ENCODE assay signal across 19 mouse cellular contexts in genomic region chr11:104944723-104945122, GRCm38 (mm10).
"Had no signal": no experiment of that assay in that cellular context is flagged by ENCODE, and none has a peak within 500 bp of the region (broad histone marks: within the 10 kb centered on the region; RNA-seq: fewer than 3 reads in every experiment).

No protein-coding gene starts in this region.

- H3K27ac ChIP-seq: midbrain, embryonic 13.5 days; neural tube, embryonic 13.5 days; neural tube, embryonic 15.5 days had no signal

- ATAC-seq: midbrain, embryonic 13.5 days; midbrain, embryonic 16.5 days had no signal

- H3K36me3 ChIP-seq: midbrain, embryonic 13.5 days; neural tube, embryonic 13.5 days; neural tube, embryonic 15.5 days had no signal

- H3K27me3 ChIP-seq: midbrain, embryonic 13.5 days; neural tube, embryonic 13.5 days; neural tube, embryonic 15.5 days had no signal

- DNase-seq: lung, adult 18-20 months; lung, embryonic 14.5 days; lung, postnatal 10 days; lung, postnatal 4 days; retina, postnatal 1 day; right cerebral cortex, adult 18-20 months; right cerebral cortex, postnatal 25 days; right cerebral cortex, postnatal 4 days; spleen, adult 18-20 months; thymus, adult 18-20 months; thymus, postnatal 14 days; thymus, postnatal 36 days had no signal

- H3K4me1 ChIP-seq: megakaryocyte, embryonic 14.5 days; midbrain, embryonic 13.5 days; neural tube, embryonic 13.5 days; neural tube, embryonic 15.5 days had no signal

- H3K9ac ChIP-seq: lung, embryonic 14.5 days; midbrain, embryonic 13.5 days; neural tube, embryonic 13.5 days; neural tube, embryonic 15.5 days had no signal

- H3K9me3 ChIP-seq: megakaryocyte, embryonic 14.5 days; midbrain, embryonic 13.5 days; neural tube, embryonic 13.5 days; neural tube, embryonic 15.5 days had no signal

- H3K4me3 ChIP-seq: megakaryocyte, embryonic 14.5 days; midbrain, embryonic 13.5 days; myocyte; neural tube, embryonic 13.5 days; neural tube, embryonic 15.5 days had no signal

- H3K4me2 ChIP-seq: lung, embryonic 14.5 days; midbrain, embryonic 11.5 days; midbrain, embryonic 13.5 days; neural tube, embryonic 13.5 days; neural tube, embryonic 15.5 days had no signal
